Mouse (Mus musculus): ENCODE data around the gene Wdr54.
A peak's percentile ranks its signal among the peaks of the same experiment; 100 is the strongest.

Gene Wdr54

GRCm38 (mm10) chr6:83138056-83138455 is 18.1 kb downstream of the Wdr54 start:
- H3K4me1 ChIP-seq (replicated peaks; ENCODE audit: low read depth, low read length): peaks cover 50% of the 10 kb centered on the region
- TF ChIP-seq NANOG (IDR thresholded peaks at IDR 0.05; ENCODE audit: borderline replicate concordance, low read length): no peak
- TF ChIP-seq POU5F1 (IDR thresholded peaks at IDR 0.05; ENCODE audit: borderline replicate concordance, low read length): no peak
- no peak for TF ChIP-seq CTCF (conservative IDR thresholded peaks at IDR 0.05; ENCODE audit: low read length)
- H3K9me3 ChIP-seq (ENCODE audit: low read length): peaks cover 5% of the 10 kb centered on the region; the same call in 1 of the 2 replicates
- H3K4me3 ChIP-seq (replicated peaks; ENCODE audit: low read length): peak overlapping the region; percentile 69
- no peaks in the 10 kb centered on the region for H3K36me3 ChIP-seq (ENCODE audit: insufficient read depth, low read length)
- H3K27me3 ChIP-seq (ENCODE audit: insufficient read depth, low read length): peaks cover 86% of the 10 kb centered on the region

DNA sequence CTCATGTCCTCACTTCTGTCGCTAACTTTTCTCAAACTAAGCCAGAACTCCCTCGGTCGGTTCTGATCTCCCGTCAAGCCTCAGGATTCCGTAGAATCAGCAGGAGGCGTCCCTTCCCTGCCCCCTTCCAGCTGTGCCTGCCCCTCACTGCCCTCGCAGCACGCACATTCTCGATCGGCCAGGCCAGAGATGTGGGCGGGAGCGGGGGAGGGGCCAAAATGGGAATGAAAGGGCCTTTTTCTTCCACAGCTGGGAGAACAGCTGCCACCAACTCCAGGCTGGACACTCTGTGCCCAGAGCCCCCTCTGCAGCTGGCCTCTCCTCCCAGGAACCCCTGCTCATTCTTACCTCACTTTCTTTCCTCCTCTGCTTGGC is 18.6 kb downstream of the Wdr54 start:
- H3K27me3 ChIP-seq (ENCODE audit: insufficient read depth, low read length): peaks cover 82% of the 10 kb centered on the region
- H3K4me3 ChIP-seq (replicated peaks; ENCODE audit: low read length): peak overlapping the region; percentile 69
- peaks cover 47% of the 10 kb centered on the region for H3K4me1 ChIP-seq (replicated peaks; ENCODE audit: low read depth, low read length)
- peaks cover 5% of the 10 kb centered on the region; the same call in 1 of the 2 replicates for H3K9me3 ChIP-seq (ENCODE audit: low read length)
- TF ChIP-seq CTCF (conservative IDR thresholded peaks at IDR 0.05; ENCODE audit: low read length) (no peak), NANOG (IDR thresholded peaks at IDR 0.05; ENCODE audit: borderline replicate concordance, low read length) (no peak), POU5F1 (IDR thresholded peaks at IDR 0.05; ENCODE audit: borderline replicate concordance, low read length) (no peak)
- H3K36me3 ChIP-seq (ENCODE audit: insufficient read depth, low read length): no peaks in the 10 kb centered on the region

GRCm38 (mm10) chr6:83136881-83137575 is 19.2 kb downstream of the Wdr54 start:
- H3K9me3 ChIP-seq (ENCODE audit: low read length): peaks cover 5% of the 10 kb centered on the region; the same call in 1 of the 2 replicates
- H3K4me3 ChIP-seq (replicated peaks; ENCODE audit: low read length): peak overlapping the region; percentile 69
- H3K36me3 ChIP-seq (ENCODE audit: insufficient read depth, low read length): no peaks in the 10 kb centered on the region
- H3K27me3 ChIP-seq (ENCODE audit: insufficient read depth, low read length): peaks cover 77% of the 10 kb centered on the region
- H3K4me1 ChIP-seq (replicated peaks; ENCODE audit: low read depth, low read length): peaks cover 48% of the 10 kb centered on the region
- TF ChIP-seq NANOG (IDR thresholded peaks at IDR 0.05; ENCODE audit: borderline replicate concordance, low read length) (no peak), CTCF (conservative IDR thresholded peaks at IDR 0.05; ENCODE audit: low read length) (no peak), POU5F1 (IDR thresholded peaks at IDR 0.05; ENCODE audit: borderline replicate concordance, low read length) (no peak)

DNA sequence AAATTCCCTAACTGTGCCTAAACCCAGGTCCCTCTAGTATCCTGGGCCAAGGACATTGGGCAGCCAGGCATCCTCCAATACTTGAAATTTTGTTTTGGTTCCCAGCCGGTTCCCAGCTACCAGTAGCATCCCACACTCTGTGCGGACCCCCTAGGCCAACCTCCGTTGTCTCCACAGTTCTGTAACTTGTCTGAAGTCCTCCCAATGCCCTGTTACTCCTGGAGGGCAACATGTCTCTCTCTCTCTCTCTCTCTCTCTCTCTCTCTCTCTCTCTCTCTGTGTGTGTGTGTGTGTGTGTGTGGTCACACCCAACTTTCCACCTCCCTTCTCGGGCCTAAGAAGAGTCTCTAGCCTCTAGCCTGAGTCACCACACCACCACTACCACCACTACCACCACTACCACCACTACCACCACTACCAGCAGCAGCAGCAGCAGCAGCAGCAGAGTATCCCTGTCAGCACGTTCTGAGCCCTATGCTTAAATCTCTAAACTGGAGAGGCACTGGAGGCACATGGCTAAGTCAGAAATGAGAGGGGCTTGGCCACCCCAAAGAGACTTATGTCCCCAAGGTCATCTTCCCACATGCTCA is 19.8 kb downstream of the Wdr54 start:
- Histone ChIP-seq H3K36me3 (ENCODE audit: insufficient read depth, low read length) (no peaks in the 10 kb centered on the region), H3K9me3 (ENCODE audit: low read length) (peaks cover 2% of the 10 kb centered on the region; the same call in 1 of the 2 replicates), H3K4me3 (replicated peaks; ENCODE audit: low read length) (peak overlapping the region; percentile 69), H3K4me1 (replicated peaks; ENCODE audit: low read depth, low read length) (peaks cover 52% of the 10 kb centered on the region), H3K27me3 (ENCODE audit: insufficient read depth, low read length) (peaks cover 70% of the 10 kb centered on the region)
- TF ChIP-seq POU5F1 (IDR thresholded peaks at IDR 0.05; ENCODE audit: borderline replicate concordance, low read length): no peak
- TF ChIP-seq CTCF (conservative IDR thresholded peaks at IDR 0.05; ENCODE audit: low read length): no peak
- no peak for TF ChIP-seq NANOG (IDR thresholded peaks at IDR 0.05; ENCODE audit: borderline replicate concordance, low read length)

DNA sequence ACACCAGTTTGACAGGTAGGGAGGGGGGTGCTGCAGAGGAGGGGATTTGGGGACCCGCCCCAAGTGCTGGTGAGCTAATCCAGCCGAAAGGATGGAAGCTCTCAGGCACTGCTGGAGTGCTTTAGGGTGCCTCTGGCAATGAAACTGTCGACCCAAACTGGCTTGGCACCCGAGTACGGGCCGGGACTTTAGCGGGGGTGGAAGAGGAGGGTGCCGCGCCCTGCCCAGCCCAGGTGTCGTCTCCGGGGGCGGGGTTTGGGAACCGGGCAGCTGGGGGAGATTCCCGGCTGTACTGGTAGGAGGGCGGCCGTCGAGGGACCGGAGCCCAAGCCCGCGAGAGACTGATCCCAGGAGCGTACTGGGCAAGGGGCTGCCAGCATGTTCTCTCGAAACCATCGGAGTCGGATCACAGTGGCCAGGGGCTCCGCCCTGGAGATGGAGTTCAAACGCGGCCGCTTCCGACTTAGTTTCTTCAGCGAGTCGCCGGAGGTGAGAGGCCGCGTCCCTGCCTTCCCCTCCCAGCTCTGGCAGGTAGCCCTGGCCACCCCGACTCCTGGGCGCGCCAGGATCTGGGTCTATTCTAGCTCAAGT is 20.5 kb downstream of the Wdr54 start:
- Histone ChIP-seq H3K9me3 (ENCODE audit: low read length) (no peaks in the 10 kb centered on the region), H3K36me3 (ENCODE audit: insufficient read depth, low read length) (no peaks in the 10 kb centered on the region), H3K4me1 (replicated peaks; ENCODE audit: low read depth, low read length) (peaks cover 58% of the 10 kb centered on the region), H3K4me3 (replicated peaks; ENCODE audit: low read length) (peak overlapping the region; percentile 66), H3K27me3 (ENCODE audit: insufficient read depth, low read length) (peaks cover 66% of the 10 kb centered on the region)
- no peak for TF ChIP-seq POU5F1 (IDR thresholded peaks at IDR 0.05; ENCODE audit: borderline replicate concordance, low read length)
- TF ChIP-seq NANOG (IDR thresholded peaks at IDR 0.05; ENCODE audit: borderline replicate concordance, low read length): no peak
- TF ChIP-seq CTCF (conservative IDR thresholded peaks at IDR 0.05; ENCODE audit: low read length): no peak

DNA sequence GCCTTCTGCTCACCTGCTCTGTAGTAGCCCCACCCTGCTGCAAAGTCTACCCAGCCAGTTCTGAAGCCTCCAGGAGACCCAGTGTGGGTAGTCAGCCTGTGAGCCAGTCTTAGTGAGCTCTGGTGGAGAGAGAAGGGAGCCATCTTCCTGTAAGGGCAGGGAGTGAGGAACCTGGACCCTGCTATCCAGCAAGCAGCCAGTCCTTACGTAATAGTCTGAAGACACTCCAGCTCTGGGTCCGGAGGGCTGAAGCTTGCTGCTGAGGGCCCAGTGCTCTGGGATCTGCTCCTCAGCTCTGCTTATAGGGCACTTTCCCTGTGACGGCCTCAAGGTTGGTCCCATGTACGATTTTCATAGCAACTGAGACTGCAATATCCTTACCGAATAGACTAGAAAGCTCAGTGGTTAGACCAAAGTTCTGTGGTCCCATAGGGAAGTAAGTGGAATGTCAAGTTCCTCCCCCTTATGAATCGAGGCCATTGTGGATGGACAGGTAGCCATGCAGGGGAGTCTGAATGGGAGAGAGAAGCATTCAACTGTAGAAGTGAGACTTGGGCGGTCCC is 21.2 kb downstream of the Wdr54 start, which contains the start of gene Rtkn:
Gene Rtkn (plus strand): TSS at position 513 of the 563 bp plus-strand sequence.
- Histone ChIP-seq H3K9me3 (ENCODE audit: low read length) (no peaks in the 10 kb centered on the region), H3K27me3 (ENCODE audit: insufficient read depth, low read length) (peaks cover 63% of the 10 kb centered on the region), H3K36me3 (ENCODE audit: insufficient read depth, low read length) (no peaks in the 10 kb centered on the region), H3K4me1 (replicated peaks; ENCODE audit: low read depth, low read length) (peaks cover 58% of the 10 kb centered on the region), H3K4me3 (replicated peaks; ENCODE audit: low read length) (peak within 1 kb of the TSS; percentile 66)
- no peak for TF ChIP-seq NANOG (IDR thresholded peaks at IDR 0.05; ENCODE audit: borderline replicate concordance, low read length)
- TF ChIP-seq CTCF (conservative IDR thresholded peaks at IDR 0.05; ENCODE audit: low read length): no peak
- no peak for TF ChIP-seq POU5F1 (IDR thresholded peaks at IDR 0.05; ENCODE audit: borderline replicate concordance, low read length)

DNA sequence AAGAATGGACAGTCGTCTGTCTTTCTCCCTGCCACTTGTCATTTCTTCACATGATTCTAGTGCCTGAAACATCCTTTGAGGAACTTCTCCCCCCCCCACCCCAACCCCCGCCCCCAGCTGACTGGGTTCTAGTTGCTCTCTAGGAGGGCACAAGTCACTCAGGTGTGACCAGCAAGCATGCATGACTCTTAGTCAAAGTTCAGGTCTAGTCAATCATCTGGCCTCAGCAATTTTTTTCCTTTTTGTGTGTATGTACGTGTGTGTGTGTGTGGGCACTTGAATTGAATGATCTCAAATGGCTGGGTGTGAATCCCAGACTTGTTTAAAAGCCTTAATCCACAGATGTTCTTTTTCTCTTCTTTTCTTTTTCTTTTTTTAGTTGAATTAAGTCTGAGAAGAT is 22.0 kb downstream of the Wdr54 start:
- H3K9me3 ChIP-seq (ENCODE audit: low read length): no peaks in the 10 kb centered on the region
- H3K27me3 ChIP-seq (ENCODE audit: insufficient read depth, low read length): peaks cover 55% of the 10 kb centered on the region
- H3K4me1 ChIP-seq (replicated peaks; ENCODE audit: low read depth, low read length): peaks cover 58% of the 10 kb centered on the region
- no peak overlapping the region for H3K4me3 ChIP-seq (replicated peaks; ENCODE audit: low read length)
- no peaks in the 10 kb centered on the region for H3K36me3 ChIP-seq (ENCODE audit: insufficient read depth, low read length)
- TF ChIP-seq POU5F1 (IDR thresholded peaks at IDR 0.05; ENCODE audit: borderline replicate concordance, low read length) (no peak), CTCF (conservative IDR thresholded peaks at IDR 0.05; ENCODE audit: low read length) (no peak), NANOG (IDR thresholded peaks at IDR 0.05; ENCODE audit: borderline replicate concordance, low read length) (no peak)

All from E14TG2a.4 (cell line).